Mouse (Mus musculus): ENCODE measurements at regions not wholly inside any gene's neighbourhood (a gene's known extent, or its start where the extent isn't known, plus 50 kb on each side); places are given as distances from the start of the nearest gene placed in this dataset.

- no peak for DNase-seq
- intact Hi-C loops (cut with DNase I) = no loop called here
These were observed 55.6 kb upstream of the Bmp2 start for GRCm38 (mm10) chr2:133496389-133496788.

GRCm38 (mm10) chr2:133497071-133497470 is 54.9 kb upstream of the Bmp2 start:
- intact Hi-C loops (cut with DNase I) = no loop called here
- no peak for DNase-seq

GRCm38 (mm10) chr2:133497541-133498185 is 54.3 kb upstream of the Bmp2 start:
- no peak for DNase-seq

GRCm38 (mm10) chr2:133498186-133498571 is 53.8 kb upstream of the Bmp2 start:
- no peak for DNase-seq
- intact Hi-C loops (cut with DNase I) = no loop called here

More at GRCm38 (mm10) chr2:133497541-133498185, 54.3 kb upstream of the Bmp2 start:
- intact Hi-C loops (cut with DNase I) = no loop called here

- intact Hi-C loops (cut with DNase I) = no loop called here
- peak in 1 of 2 experiments; percentile 5 for DNase-seq
These were observed 53.2 kb upstream of the Bmp2 start for GRCm38 (mm10) chr2:133498717-133499143.

- no peak for DNase-seq
- intact Hi-C loops (cut with DNase I) = no loop called here
These were observed 52.1 kb upstream of the Bmp2 start for GRCm38 (mm10) chr2:133499904-133500303.
